Mouse (Mus musculus): ENCODE data around the gene Rnf220.

Gene Rnf220

GRCm38 (mm10) chr4:117373324-117374077 is 123.4 kb downstream of the Rnf220 start:
- DNase-seq = no peak

- no peak for DNase-seq
These were observed 125.0 kb downstream of the Rnf220 start for GRCm38 (mm10) chr4:117371896-117372295.

- DNase-seq = no peak
These were observed 126.5 kb downstream of the Rnf220 start for GRCm38 (mm10) chr4:117370354-117370753.

DNA sequence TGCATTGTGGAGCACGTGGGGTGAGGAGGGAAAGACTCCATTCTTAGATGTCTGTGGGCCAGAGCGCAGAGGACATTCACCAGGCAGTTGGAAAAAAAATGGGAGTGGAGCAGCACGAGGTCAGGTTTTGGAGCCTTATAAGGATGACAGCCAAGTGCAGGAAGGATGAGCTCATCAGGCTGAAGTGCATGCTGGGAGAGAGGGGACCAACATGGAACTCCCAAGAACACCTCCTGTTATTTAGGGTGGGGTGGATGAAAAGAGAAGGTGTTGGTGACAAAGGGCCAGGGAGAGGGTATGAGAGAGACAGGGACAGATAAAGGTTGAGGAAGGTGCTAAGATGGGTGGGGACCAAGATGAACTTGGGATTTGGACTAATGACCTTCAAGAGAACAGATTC is 127.3 kb downstream of the Rnf220 start:
- no peak for DNase-seq

DNA sequence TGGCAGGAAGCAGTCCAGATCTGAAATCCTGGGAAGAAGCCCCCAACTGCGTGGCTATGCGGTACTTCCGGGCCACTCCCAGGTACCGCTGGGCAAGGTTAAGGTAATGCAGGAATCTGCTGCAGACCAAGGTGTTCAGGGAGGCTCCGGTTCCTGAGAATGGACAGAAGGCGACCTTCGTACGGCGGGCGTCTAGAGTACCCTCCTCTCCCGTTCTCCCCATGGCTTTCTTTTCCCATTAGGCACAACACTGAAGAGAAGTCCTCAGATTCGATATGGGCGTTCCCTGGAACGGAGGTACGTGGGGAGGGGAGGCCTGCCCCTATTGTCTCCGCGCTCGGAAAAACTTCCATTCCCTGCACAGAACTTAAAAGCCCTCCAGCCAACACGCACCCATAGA is 129.5 kb downstream of the Rnf220 start:
- DNase-seq = no peak

- DNase-seq = no peak
These were observed 134.8 kb downstream of the Rnf220 start for GRCm38 (mm10) chr4:117362085-117362484.

GRCm38 (mm10) chr4:117361558-117361873 is 135.3 kb downstream of the Rnf220 start:
- no peak for DNase-seq

DNA sequence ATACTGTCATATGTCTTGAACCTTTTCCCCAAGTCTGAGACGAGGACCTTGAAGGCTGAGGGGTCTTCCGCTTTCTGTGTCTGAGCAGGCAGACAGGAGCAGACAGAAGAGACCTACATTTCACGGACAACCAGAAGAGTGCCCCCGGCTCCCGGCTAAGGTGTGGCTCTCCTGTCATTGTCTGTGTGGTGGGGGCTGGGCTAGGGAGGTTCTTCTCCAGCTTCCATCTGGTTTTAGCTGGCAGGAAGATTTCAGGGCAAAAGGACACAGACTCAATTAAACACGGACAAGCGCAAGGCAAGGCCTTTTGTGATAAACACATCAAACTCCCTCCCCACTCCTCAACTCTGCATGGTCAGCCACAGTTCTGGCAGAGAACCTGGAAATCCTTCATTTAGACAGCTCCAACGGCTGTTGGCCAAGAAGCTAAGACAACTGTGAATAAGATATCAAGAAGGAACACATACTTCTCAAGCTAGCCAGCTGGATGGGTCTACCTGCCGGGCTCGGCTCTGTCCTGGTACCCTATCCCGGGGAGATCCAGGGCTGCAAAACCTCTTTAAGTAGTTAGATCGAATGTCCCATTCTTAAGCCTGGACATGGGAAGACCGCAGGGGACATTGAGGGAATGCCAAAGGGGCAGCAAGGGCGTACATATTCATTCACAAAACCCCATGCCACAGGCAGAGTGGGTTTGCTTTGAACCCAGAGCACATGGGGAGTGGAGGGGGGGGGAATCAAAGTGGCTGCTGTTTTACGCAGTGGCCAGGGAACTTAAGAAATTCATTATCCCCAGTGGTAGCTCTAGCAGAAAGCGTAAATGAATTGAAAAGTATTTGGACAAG is 135.9 kb downstream of the Rnf220 start:
- DNase-seq = no peak

- DNase-seq = no peak
These were observed 137.0 kb downstream of the Rnf220 start for GRCm38 (mm10) chr4:117359803-117360382.

DNA sequence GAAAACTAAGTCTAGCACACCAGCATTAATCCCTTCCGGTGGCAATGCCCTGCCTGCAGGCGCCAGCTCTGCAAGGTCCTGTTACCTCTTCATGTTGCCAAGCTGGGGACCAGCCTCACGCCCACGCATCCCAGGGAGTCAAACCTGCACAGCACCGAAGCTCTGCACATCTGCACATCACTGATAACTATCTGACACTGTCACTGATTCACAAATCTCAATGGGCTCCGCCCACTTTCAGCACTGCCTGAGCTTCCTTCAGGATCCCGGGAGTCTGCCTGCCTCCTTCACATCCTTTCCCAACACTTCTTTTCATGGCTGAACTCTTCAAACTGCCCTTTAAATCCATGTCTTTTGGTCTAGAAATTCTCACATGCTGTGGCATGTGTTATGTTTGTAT is 138.9 kb downstream of the Rnf220 start:
- DNase-seq = no peak

- no peak for DNase-seq
These were observed 139.7 kb downstream of the Rnf220 start for GRCm38 (mm10) chr4:117357104-117357503.

- DNase-seq = peak; percentile 22
These were observed 140.6 kb downstream of the Rnf220 start for GRCm38 (mm10) chr4:117356223-117356622.

DNA sequence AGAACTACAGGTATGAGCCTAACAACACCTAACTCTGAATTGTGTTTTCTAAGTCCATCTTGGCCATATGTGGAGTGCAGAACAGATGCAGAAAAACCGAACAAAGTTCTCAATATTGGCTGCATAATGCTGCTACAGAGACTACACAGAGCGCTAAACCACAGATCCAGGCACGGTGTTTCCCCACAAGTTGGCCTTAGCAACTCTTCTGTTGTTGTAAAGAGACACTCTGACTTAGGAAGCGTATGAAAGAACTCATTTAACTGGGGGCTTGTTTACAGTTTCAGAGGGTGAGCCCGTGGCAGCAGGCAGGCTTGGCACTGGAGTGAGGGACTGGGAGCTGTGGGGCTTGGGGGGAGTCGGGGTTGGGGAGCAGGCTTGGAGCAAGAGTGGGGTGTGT is 142.2 kb downstream of the Rnf220 start:
- DNase-seq = no peak

DNA sequence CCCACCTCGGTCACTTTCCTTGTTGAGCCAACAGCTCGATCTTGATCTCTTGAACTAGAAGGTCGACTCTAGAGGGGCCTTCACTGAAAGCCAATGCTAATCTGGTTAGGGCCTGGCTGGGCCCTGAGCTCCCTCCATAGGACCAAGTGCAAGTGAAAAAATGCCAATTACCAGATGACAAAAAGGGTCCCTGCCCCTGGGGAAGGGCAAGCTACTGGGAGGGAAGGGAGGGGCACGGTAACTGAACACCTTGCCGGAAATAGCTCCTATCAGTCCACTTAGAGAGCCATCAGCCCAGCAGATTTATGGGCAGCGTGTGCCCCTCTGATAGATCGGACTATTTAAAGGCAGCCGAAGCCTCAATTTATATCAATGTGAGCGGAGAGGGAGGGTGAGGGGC is 143.9 kb downstream of the Rnf220 start:
- no peak for DNase-seq

- no peak for DNase-seq
These were observed 144.8 kb downstream of the Rnf220 start for GRCm38 (mm10) chr4:117352071-117352470.

GRCm38 (mm10) chr4:117350139-117350693 is 146.6 kb downstream of the Rnf220 start:
- DNase-seq = no peak

DNA sequence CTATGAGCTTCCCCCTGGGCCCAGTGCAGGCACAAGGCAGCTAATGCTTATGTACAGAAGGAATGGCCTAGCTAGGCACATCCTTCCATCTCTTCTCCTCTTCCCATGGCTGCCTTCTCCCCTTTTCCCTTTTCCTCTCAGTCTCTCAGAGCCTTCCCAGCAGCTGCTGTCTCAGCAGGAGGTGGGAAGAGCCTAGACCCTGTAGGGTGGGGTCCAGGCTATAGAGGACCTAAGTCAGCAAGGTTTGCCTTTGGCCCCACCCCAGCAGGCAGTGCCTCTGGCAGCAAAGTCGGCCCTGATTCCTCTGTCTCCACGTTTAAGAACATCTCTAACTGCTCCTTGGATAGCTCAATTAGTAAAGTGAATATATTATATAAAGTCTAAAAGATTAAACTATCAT is 147.5 kb downstream of the Rnf220 start:
- no peak for DNase-seq

- DNase-seq = peak; percentile 69
These were observed 150.8 kb downstream of the Rnf220 start for GRCm38 (mm10) chr4:117346025-117346424.

GRCm38 (mm10) chr4:117343385-117343784 is 153.5 kb downstream of the Rnf220 start:
- DNase-seq = no peak

DNA sequence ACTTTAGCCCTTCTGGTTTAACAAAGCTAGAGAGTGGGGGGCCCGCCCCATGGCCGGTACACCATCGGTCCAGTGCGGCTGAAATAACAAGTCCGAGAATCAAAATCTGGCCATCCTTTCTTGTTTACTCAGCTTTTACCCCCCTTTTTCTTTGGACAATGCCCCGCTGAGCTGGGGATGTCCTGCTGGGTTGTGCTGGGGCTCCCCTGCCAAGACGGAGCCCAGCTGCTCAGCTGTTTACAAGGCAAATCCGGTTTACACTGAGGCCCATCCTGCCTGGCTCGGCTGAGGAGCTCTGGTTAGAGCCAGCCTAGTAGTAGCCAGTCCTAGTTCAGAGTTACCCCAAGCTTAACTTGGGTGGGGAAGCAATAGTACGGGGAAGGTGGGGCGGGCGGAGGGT is 154.1 kb downstream of the Rnf220 start:
- DNase-seq = no peak

DNA sequence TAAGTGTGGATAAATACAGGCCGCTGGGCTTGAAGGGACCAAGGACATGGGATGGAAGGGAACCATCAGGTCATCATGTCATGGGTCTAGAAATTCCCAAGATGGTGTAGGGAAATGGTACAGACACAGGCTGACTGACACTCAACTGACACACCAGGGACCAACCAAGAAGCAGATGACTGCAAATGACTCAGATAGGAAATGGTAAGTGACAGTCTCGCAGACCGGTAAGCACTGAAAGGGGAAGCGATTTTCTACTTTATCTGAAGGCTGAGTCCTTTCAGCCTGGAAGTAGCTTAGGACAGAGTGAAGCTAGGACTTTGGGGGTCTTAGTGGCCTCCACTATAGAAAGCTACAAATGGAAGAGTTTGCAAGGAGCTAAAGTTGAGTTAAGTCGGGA is 155.6 kb downstream of the Rnf220 start:
- no peak for DNase-seq

GRCm38 (mm10) chr4:117339796-117340195 is 157.1 kb downstream of the Rnf220 start:
- DNase-seq = no peak

DNA sequence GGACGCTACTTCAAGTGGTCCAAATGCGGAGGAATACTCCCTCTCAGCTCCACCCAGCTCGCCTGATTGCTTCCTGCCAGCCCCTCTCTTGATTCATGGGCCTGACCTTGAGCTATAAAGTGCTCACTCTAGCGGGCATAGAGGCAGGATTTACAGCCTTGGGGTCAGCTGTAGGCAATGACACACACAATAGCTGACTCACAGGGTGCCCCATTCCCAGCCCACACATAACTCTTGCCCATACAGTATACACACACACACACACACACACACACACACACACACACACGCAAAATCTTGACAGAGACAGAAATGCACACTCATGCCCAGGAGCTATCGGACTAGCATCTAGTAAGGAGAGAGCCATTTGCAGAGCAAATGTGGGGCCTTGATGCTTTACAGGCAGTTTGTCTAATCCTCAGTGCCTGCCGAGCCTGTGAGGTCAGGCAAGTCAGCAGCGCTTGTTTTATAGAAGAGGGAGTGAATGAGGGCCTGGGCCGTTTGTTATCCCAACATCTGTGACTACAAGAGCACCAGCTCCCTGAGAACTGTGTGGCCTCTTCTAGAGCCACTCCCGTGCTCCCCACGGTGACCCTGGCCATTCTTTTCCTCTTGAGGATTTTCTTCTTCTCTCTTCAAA is 165.9 kb downstream of the Rnf220 start:
- no peak for DNase-seq
